Mouse (Mus musculus) forebrain, embryonic 13.5 days (tissue): Measurements from ENCODE around the gene Foxe1. TPM values are rescaled to one million over a fixed set of nuclear protein-coding genes. Genes with fewer than 3 reads are reported as not detected.

Experiments used
- ATAC-seq: fragments of 200-750 bp; cut with Nextera tagmentation; 2 replicates; pipeline ENCODE4 v1.8.0; 2017
- H3K27ac ChIP-seq: fragments of 300-500 bp; sonication (generic); 2 replicates; pipeline ENCODE4 v1.5.1; 2015; ENCODE audit warnings: inconsistent platforms, mild to moderate bottlenecking, moderate library complexity
- H3K27me3 ChIP-seq: fragments of 300-500 bp; sonication (generic); 2 replicates; pipeline ENCODE4 v1.6.1; 2015; ENCODE audit warnings: mild to moderate bottlenecking, inconsistent platforms
- H3K36me3 ChIP-seq: fragments of 300-500 bp; sonication (generic); 2 replicates; pipeline ENCODE4 v1.6.1; 2015; ENCODE audit warnings: mild to moderate bottlenecking, inconsistent platforms; ENCODE audit not compliant: poor library complexity, severe bottlenecking
- H3K4me1 ChIP-seq: fragments of 300-500 bp; sonication (generic); 2 replicates; pipeline ENCODE4 v1.6.1; 2015; ENCODE audit warnings: inconsistent platforms
- H3K4me2 ChIP-seq: fragments of 300-500 bp; sonication (generic); 2 replicates; pipeline ENCODE4 v1.6.1; 2015; ENCODE audit warnings: inconsistent platforms, mild to moderate bottlenecking, moderate library complexity
- H3K4me3 ChIP-seq: fragments of 300-500 bp; sonication (generic); 2 replicates; pipeline ENCODE4 v1.5.1; 2015; ENCODE audit warnings: mild to moderate bottlenecking, inconsistent platforms
- H3K9ac ChIP-seq: fragments of 300-500 bp; sonication (generic); 2 replicates; pipeline ENCODE4 v1.6.1; 2015; ENCODE audit warnings: mild to moderate bottlenecking, inconsistent platforms
- H3K9me3 ChIP-seq: fragments of 300-500 bp; sonication (generic); replicated peaks from 2 replicates; pipeline ENCODE4 v1.6.1; 2016; ENCODE audit warnings: inconsistent platforms
- whole genome bisulfite sequencing: fragments of 180-500 bp; shearing (Covaris S2); methylation state at CpG from one replicate; pipeline ENCODE4 v1.1.7; 2015; 5-methylcytosine and 5-hydroxymethylcytosine counted together
- polyA plus RNA-seq: library from polyadenylated mRNA; unstranded; fragments of >200 nt; fragmentation: Nextera tagmentation; extraction: Ambion mirVana; gene quantifications from 2 replicates; pipeline ENCODE4 v1.2.1, GENCODE M21; 2015

Gene Foxe1
- not detected in 2 replicates for polyA plus RNA-seq

- Histone ChIP-seq H3K9ac (no peak within 1 kb of the TSS), H3K27ac (no peak within 1 kb of the TSS), H3K9me3 (no peaks in the 10 kb centered on the region), H3K4me3 (peak within 1 kb of the TSS; percentile 38), H3K27me3 (peaks cover 99% of the 10 kb centered on the region), H3K4me2 (peak within 1 kb of the TSS; percentile 53), H3K36me3 (no peaks in the 10 kb centered on the region), H3K4me1 (peaks cover 20% of the 10 kb centered on the region; the same call in 1 of the 2 replicates)
- WGBS = under 1% methylated on average over 60 of the region's 70 CpGs
- peak; percentile 21; the same call in 1 of the 2 replicates for ATAC-seq
These were observed at the start of gene Foxe1 for GRCm38 (mm10) chr4:46343596-46344260. Foxe1 (plus strand) TSS chr4:46343609.

- Histone ChIP-seq H3K36me3 (no peaks in the 10 kb centered on the region), H3K9ac (peak overlapping the region; percentile 45), H3K27ac (no peak overlapping the region), H3K4me3 (peak overlapping the region; percentile 73), H3K4me1 (peaks cover 17% of the 10 kb centered on the region), H3K9me3 (no peaks in the 10 kb centered on the region), H3K4me2 (peak overlapping the region; percentile 65), H3K27me3 (peaks cover 13% of the 10 kb centered on the region)
- WGBS = 6% methylated on average over 8 of the region's 8 CpGs
- peak; percentile 17; the same call in 1 of the 2 replicates for ATAC-seq
These were observed 39.3 kb upstream of the Foxe1 start for GRCm38 (mm10) chr4:46304071-46304470.

GRCm38 (mm10) chr4:46304757-46305384, 38.5 kb upstream of the Foxe1 start:
- under 1% methylated on average over 46 of the region's 78 CpGs for WGBS
- H3K4me3 ChIP-seq = peak overlapping the region; percentile 73
- ATAC-seq = peak; percentile 90

GRCm38 (mm10) chr4:46305436-46305835, 38.0 kb upstream of the Foxe1 start:
- H3K9ac ChIP-seq = peak overlapping the region; percentile 86
- peak overlapping the region; percentile 65 for H3K4me2 ChIP-seq
- H3K27me3 ChIP-seq = peaks cover 18% of the 10 kb centered on the region
- peaks cover 17% of the 10 kb centered on the region for H3K4me1 ChIP-seq
- H3K9me3 ChIP-seq = no peaks in the 10 kb centered on the region
- WGBS = 18% methylated on average over 7 of the region's 7 CpGs
- H3K27ac ChIP-seq = no peak overlapping the region
- peak; percentile 5; the same call in 1 of the 2 replicates for ATAC-seq
- peak overlapping the region; percentile 73 for H3K4me3 ChIP-seq
- H3K36me3 ChIP-seq = no peaks in the 10 kb centered on the region

More at GRCm38 (mm10) chr4:46304757-46305384, 38.5 kb upstream of the Foxe1 start:
- peak overlapping the region; percentile 65 for H3K4me2 ChIP-seq
- H3K36me3 ChIP-seq = no peaks in the 10 kb centered on the region
- peaks cover 17% of the 10 kb centered on the region for H3K4me1 ChIP-seq
- H3K9ac ChIP-seq = peak overlapping the region; percentile 86
- H3K9me3 ChIP-seq = no peaks in the 10 kb centered on the region
- peak overlapping the region; percentile 63 for H3K27ac ChIP-seq
- peaks cover 17% of the 10 kb centered on the region for H3K27me3 ChIP-seq

- Histone ChIP-seq H3K27me3 (peaks cover 32% of the 10 kb centered on the region), H3K36me3 (no peaks in the 10 kb centered on the region), H3K9me3 (no peaks in the 10 kb centered on the region), H3K9ac (no peak overlapping the region), H3K4me3 (no peak overlapping the region), H3K4me1 (peaks cover 17% of the 10 kb centered on the region), H3K4me2 (0 out of 2 replicates have a peak overlapping the region, but pooled peaks have one; percentile 8), H3K27ac (peak overlapping the region; percentile 31; the same call in 1 of the 2 replicates)
- 50% methylated on average over 9 of the region's 9 CpGs for WGBS
- no peak for ATAC-seq
These were observed 36.1 kb upstream of the Foxe1 start for GRCm38 (mm10) chr4:46307341-46307740.

GRCm38 (mm10) chr4:46307869-46308268, 35.5 kb upstream of the Foxe1 start:
- no peak overlapping the region for H3K9ac ChIP-seq
- no peak overlapping the region for H3K27ac ChIP-seq
- H3K27me3 ChIP-seq = peaks cover 37% of the 10 kb centered on the region
- H3K4me1 ChIP-seq = peaks cover 17% of the 10 kb centered on the region
- H3K36me3 ChIP-seq = no peaks in the 10 kb centered on the region
- H3K4me3 ChIP-seq = no peak overlapping the region
- ATAC-seq = no peak
- no peak overlapping the region for H3K4me2 ChIP-seq
- no peaks in the 10 kb centered on the region for H3K9me3 ChIP-seq
- 92% methylated on average over 7 of the region's 7 CpGs for WGBS

GRCm38 (mm10) chr4:46311631-46312030, 31.8 kb upstream of the Foxe1 start:
- Histone ChIP-seq H3K9ac (no peak overlapping the region), H3K36me3 (no peaks in the 10 kb centered on the region), H3K27ac (no peak overlapping the region), H3K9me3 (no peaks in the 10 kb centered on the region), H3K27me3 (peaks cover 26% of the 10 kb centered on the region), H3K4me3 (no peak overlapping the region), H3K4me2 (no peak overlapping the region), H3K4me1 (peaks cover 8% of the 10 kb centered on the region)
- ATAC-seq = no peak
- 68% methylated on average over 2 of the region's 2 CpGs for WGBS

GRCm38 (mm10) chr4:46321730-46322389, 21.5 kb upstream of the Foxe1 start:
- Histone ChIP-seq H3K4me3 (no peak overlapping the region), H3K27me3 (peaks cover 3% of the 10 kb centered on the region; the same call in 1 of the 2 replicates), H3K36me3 (no peaks in the 10 kb centered on the region), H3K4me2 (no peak overlapping the region), H3K4me1 (0 out of 2 replicates have a peak, but pooled peaks cover 3% of the 10 kb centered on the region), H3K9me3 (no peaks in the 10 kb centered on the region), H3K27ac (no peak overlapping the region), H3K9ac (no peak overlapping the region)
- no peak for ATAC-seq
- 66% methylated on average over 13 of the region's 13 CpGs for WGBS

- ATAC-seq = no peak
These were observed 20.7 kb upstream of the Foxe1 start for GRCm38 (mm10) chr4:46322715-46323114.

GRCm38 (mm10) chr4:46328906-46329305, 14.5 kb upstream of the Foxe1 start:
- Histone ChIP-seq H3K4me2 (no peak overlapping the region), H3K27ac (no peak overlapping the region), H3K4me3 (no peak overlapping the region), H3K36me3 (no peaks in the 10 kb centered on the region), H3K9ac (no peak overlapping the region), H3K4me1 (no peaks in the 10 kb centered on the region), H3K9me3 (no peaks in the 10 kb centered on the region), H3K27me3 (peaks cover 16% of the 10 kb centered on the region; the same call in 1 of the 2 replicates)
- 21% methylated on average over 3 of the region's 3 CpGs for WGBS
- no peak for ATAC-seq

More at GRCm38 (mm10) chr4:46322715-46323114, 20.7 kb upstream of the Foxe1 start:
- peaks cover 3% of the 10 kb centered on the region; the same call in 1 of the 2 replicates for H3K27me3 ChIP-seq
- 0 out of 2 replicates have a peak, but pooled peaks cover 3% of the 10 kb centered on the region for H3K4me1 ChIP-seq
- H3K9ac ChIP-seq = no peak overlapping the region
- no peaks in the 10 kb centered on the region for H3K9me3 ChIP-seq
- no peak overlapping the region for H3K27ac ChIP-seq
- no peak overlapping the region for H3K4me3 ChIP-seq
- no peaks in the 10 kb centered on the region for H3K36me3 ChIP-seq
- no peak overlapping the region for H3K4me2 ChIP-seq
- 82% methylated on average over 4 of the region's 4 CpGs for WGBS

- peaks cover 71% of the 10 kb centered on the region for H3K27me3 ChIP-seq
- H3K4me2 ChIP-seq = no peak overlapping the region
- 30% methylated on average over 1 of the region's 1 CpGs for WGBS
- no peaks in the 10 kb centered on the region for H3K9me3 ChIP-seq
- H3K36me3 ChIP-seq = no peaks in the 10 kb centered on the region
- H3K4me3 ChIP-seq = no peak overlapping the region
- ATAC-seq = no peak
- no peak overlapping the region for H3K27ac ChIP-seq
- H3K4me1 ChIP-seq = no peaks in the 10 kb centered on the region
- no peak overlapping the region for H3K9ac ChIP-seq
These were observed 7.6 kb upstream of the Foxe1 start for GRCm38 (mm10) chr4:46335846-46336245.

- no peak overlapping the region for H3K27ac ChIP-seq
- H3K36me3 ChIP-seq = no peaks in the 10 kb centered on the region
- 0% methylated on average over 3 of the region's 3 CpGs for WGBS
- H3K9me3 ChIP-seq = no peaks in the 10 kb centered on the region
- H3K4me1 ChIP-seq = peaks cover 5% of the 10 kb centered on the region; the same call in 1 of the 2 replicates
- H3K4me2 ChIP-seq = no peak overlapping the region
- no peak for ATAC-seq
- no peak overlapping the region for H3K4me3 ChIP-seq
- H3K9ac ChIP-seq = no peak overlapping the region
- peaks cover 85% of the 10 kb centered on the region for H3K27me3 ChIP-seq
These were observed 5.4 kb upstream of the Foxe1 start for GRCm38 (mm10) chr4:46337990-46338389.
